Mouse (Mus musculus) stomach, postnatal 0 days (tissue): ENCODE results near the gene Ralgapa2. TPM values are rescaled to one million over a fixed set of nuclear protein-coding genes. Genes with fewer than 3 reads are reported as not detected.
A peak's percentile ranks its signal among the peaks of the same experiment; 100 is the strongest.
"Not testable (repeated sequence)": the region's sequence is repeated elsewhere in the genome, so short reads cannot be mapped to it uniquely, and the experiment has no call there.

Experiments used
- ATAC-seq: fragments of 200-750 bp; cut with Nextera tagmentation; 2 replicates; pipeline ENCODE4 v1.8.0; 2017; ENCODE audit not compliant: low FRiP score, low TSS enrichment
- DNase-seq: peaks from one replicate; pipeline ENCODE4 v3.0.0-alpha.2; 2016; ENCODE audit warnings: low spot score
- H3K27ac ChIP-seq: fragments of 300-500 bp; sonication (generic); replicated peaks from 2 replicates; pipeline ENCODE4 v1.5.1; 2014; ENCODE audit warnings: mild to moderate bottlenecking, control low read depth
- H3K27me3 ChIP-seq: fragments of 300-500 bp; sonication (generic); 2 replicates; pipeline ENCODE4 v1.6.1; 2014; ENCODE audit warnings: low read length; ENCODE audit not compliant: control insufficient read depth, insufficient read depth
- H3K36me3 ChIP-seq: fragments of 300-500 bp; sonication (generic); 2 replicates; pipeline ENCODE4 v1.6.1; 2014; ENCODE audit warnings: low read length, mixed read lengths; ENCODE audit not compliant: control insufficient read depth, insufficient read depth
- H3K4me1 ChIP-seq: fragments of 300-500 bp; sonication (generic); replicated peaks from 2 replicates; pipeline ENCODE4 v1.6.1; 2014; ENCODE audit warnings: antibody characterized with exemption; ENCODE audit not compliant: control insufficient read depth, insufficient read depth
- H3K4me2 ChIP-seq: fragments of 300-500 bp; sonication (generic); replicated peaks from 2 replicates; pipeline ENCODE4 v1.6.1; 2014; ENCODE audit warnings: low read depth, mild to moderate bottlenecking, control low read depth, moderate library complexity
- H3K4me3 ChIP-seq: fragments of 300-500 bp; sonication (generic); 2 replicates; pipeline ENCODE4 v1.5.1; 2014; ENCODE audit warnings: low read depth, low read length, control low read depth
- H3K9ac ChIP-seq: fragments of 300-500 bp; sonication (generic); 2 replicates; pipeline ENCODE4 v1.6.1; 2014; ENCODE audit warnings: mild to moderate bottlenecking, low read length, control low read depth, mixed read lengths
- H3K9me3 ChIP-seq: fragments of 300-500 bp; sonication (generic); 2 replicates; pipeline ENCODE4 v1.6.1; 2016; ENCODE audit warnings: low read length; ENCODE audit not compliant: control insufficient read depth
- CTCF ChIP-seq: IDR thresholded peaks from 2 replicates; pipeline ENCODE4 v1.5.1; 2016; ENCODE audit warnings: antibody characterized with exemption, low read depth, mild to moderate bottlenecking, moderate library complexity
- EP300 ChIP-seq: optimal IDR thresholded peaks from 2 replicates; pipeline ENCODE3; 2016; ENCODE audit warnings: antibody characterized with exemption
- WGBS: fragments of 180-500 bp; shearing (Covaris S2); extraction: QIAGEN DNeasy Blood & Tissue Kit; methylation state at CpG from one replicate; pipeline ENCODE4 v1.1.7; 2014; 5-methylcytosine and 5-hydroxymethylcytosine counted together
- polyA plus RNA-seq: library from polyadenylated mRNA; unstranded; fragments of >200 nt; fragmentation: Nextera tagmentation; extraction: Ambion mirVana; gene quantifications from 2 replicates; pipeline ENCODE4 v1.2.1, GENCODE M21; 2015

The Ralgapa2 gene
- polyA plus RNA-seq, 1 experiment from 2014 or later = 3.1 TPM

DNA sequence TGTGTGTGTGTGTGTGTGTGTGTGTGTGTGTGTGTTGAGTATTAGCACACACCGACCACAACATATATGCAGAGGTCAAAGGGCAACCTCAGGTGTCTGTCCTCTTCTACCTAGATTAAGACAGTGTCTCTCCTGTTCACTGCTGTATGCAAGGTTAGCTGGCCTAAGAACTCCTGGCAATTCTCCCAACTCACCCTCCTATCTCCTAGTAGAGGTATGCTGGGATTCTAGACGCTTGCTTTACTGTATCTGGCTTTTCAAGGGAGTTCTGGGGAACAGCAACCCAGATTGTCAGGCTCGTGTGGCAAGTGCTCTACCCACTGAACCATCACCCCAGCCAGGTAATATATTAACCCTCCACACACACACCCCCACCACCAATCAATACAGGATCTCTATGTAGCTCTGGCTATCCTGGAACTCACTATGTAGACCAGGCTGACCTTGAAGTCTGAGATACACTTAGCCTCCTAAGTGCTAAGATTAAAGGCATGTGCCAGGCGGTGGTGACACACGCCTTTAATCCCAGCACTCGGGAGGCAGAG, 35.6 kb downstream of the Ralgapa2 start:
- 85% methylated on average over 6 of the region's 6 CpGs for WGBS
- H3K27me3 ChIP-seq = no peaks in the 10 kb centered on the region
- TF ChIP-seq EP300 (no peak), CTCF (no peak)
- H3K9ac ChIP-seq = no peak overlapping the region
- no peaks in the 10 kb centered on the region for H3K9me3 ChIP-seq
- DNase-seq = no peak
- ATAC-seq = no peak
- no peaks in the 10 kb centered on the region for H3K4me1 ChIP-seq
- no peak overlapping the region for H3K4me3 ChIP-seq
- no peak overlapping the region for H3K27ac ChIP-seq
- H3K4me2 ChIP-seq = no peak overlapping the region
- H3K36me3 ChIP-seq = no peaks in the 10 kb centered on the region

DNA sequence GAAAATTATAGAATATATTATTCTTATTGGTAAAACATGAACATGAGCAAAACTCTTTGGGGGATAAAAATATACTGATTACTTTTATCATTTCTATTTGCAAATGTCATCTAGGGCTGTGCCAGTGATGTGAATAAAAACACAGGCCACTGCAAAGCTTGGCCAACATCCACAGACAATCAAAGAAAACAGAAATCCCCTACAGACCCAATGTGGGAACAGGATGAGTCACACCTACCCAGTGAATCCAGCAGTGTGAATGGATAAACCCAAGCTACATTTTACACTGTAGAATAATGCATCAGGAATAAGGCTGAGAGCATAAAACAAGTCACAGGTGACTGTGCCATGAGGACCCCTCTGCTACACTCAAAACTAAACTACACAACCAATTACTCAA, 36.1 kb downstream of the Ralgapa2 start:
- ATAC-seq = no peak
- H3K27ac ChIP-seq = no peak overlapping the region
- no peaks in the 10 kb centered on the region for H3K9me3 ChIP-seq
- no peak for DNase-seq
- no peak overlapping the region for H3K4me3 ChIP-seq
- no peak overlapping the region for H3K4me2 ChIP-seq
- no peaks in the 10 kb centered on the region for H3K4me1 ChIP-seq
- no peak overlapping the region for H3K9ac ChIP-seq
- H3K36me3 ChIP-seq = no peaks in the 10 kb centered on the region
- TF ChIP-seq EP300 = no peak
- TF ChIP-seq CTCF = no peak
- H3K27me3 ChIP-seq = no peaks in the 10 kb centered on the region

- TF ChIP-seq EP300 = no peak
- no peak for TF ChIP-seq CTCF
- H3K27me3 ChIP-seq = no peaks in the 10 kb centered on the region
- H3K4me2 ChIP-seq = no peak overlapping the region
- no peak overlapping the region for H3K4me3 ChIP-seq
- DNase-seq (peak; percentile 75), ATAC-seq (peak; percentile 79)
- H3K36me3 ChIP-seq = no peaks in the 10 kb centered on the region
- H3K9me3 ChIP-seq = no peaks in the 10 kb centered on the region
- 52% methylated on average over 5 of the region's 5 CpGs for WGBS
- H3K27ac ChIP-seq = no peak overlapping the region
- H3K4me1 ChIP-seq = no peaks in the 10 kb centered on the region
- no peak overlapping the region for H3K9ac ChIP-seq
Observed at GRCm38 (mm10) chr2:146470947-146471346, 41.2 kb downstream of the Ralgapa2 start.

GRCm38 (mm10) chr2:146469707-146470420, 42.3 kb downstream of the Ralgapa2 start:
- TF ChIP-seq EP300 (no peak), CTCF (peak; percentile 91)
- Histone ChIP-seq H3K36me3 (no peaks in the 10 kb centered on the region), H3K27ac (no peak overlapping the region), H3K9ac (no peak overlapping the region), H3K4me1 (no peaks in the 10 kb centered on the region), H3K4me3 (no peak overlapping the region), H3K9me3 (no peaks in the 10 kb centered on the region), H3K27me3 (no peaks in the 10 kb centered on the region), H3K4me2 (no peak overlapping the region)
- ATAC-seq (0 out of 2 replicates have a peak, but pooled peaks have one; percentile 66), DNase-seq (no peak)
- WGBS = 29% methylated on average over 12 of the region's 12 CpGs

DNA sequence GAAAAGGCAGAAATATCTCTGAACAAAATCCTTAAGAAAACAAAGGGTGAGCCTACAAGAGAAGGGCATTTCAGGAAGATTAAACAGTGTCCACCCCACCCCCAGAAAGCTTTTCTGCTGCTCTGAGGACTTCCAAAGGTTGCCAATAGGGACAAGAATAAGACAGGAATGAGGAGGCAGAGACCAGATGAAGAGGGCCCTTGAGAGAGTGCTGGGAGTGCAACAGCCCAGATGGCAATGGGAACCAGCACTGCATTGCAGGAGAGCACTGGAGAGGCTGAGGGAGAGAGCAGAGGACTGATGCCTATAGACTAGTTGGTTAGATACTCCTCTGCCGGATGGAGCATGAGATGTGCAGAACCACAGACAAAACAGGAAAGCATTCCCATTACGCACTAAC, 43.2 kb downstream of the Ralgapa2 start:
- no peaks in the 10 kb centered on the region for H3K4me1 ChIP-seq
- H3K9me3 ChIP-seq = no peaks in the 10 kb centered on the region

GRCm38 (mm10) chr2:146468016-146468415, 44.1 kb downstream of the Ralgapa2 start:
- no peak overlapping the region for H3K4me2 ChIP-seq
- no peaks in the 10 kb centered on the region for H3K27me3 ChIP-seq
- no peaks in the 10 kb centered on the region for H3K9me3 ChIP-seq
- DNase-seq = no peak
- no peak overlapping the region for H3K27ac ChIP-seq
- no peak overlapping the region for H3K9ac ChIP-seq
- ATAC-seq = no peak
- no peak overlapping the region for H3K4me3 ChIP-seq
- WGBS = 93% methylated on average over 4 of the region's 4 CpGs
- no peaks in the 10 kb centered on the region for H3K4me1 ChIP-seq
- TF ChIP-seq EP300 (no peak), CTCF (no peak)
- no peaks in the 10 kb centered on the region for H3K36me3 ChIP-seq

More for the DNA sequence above, 43.2 kb downstream of the Ralgapa2 start:
- H3K4me3 ChIP-seq = no peak overlapping the region
- H3K9ac ChIP-seq = no peak overlapping the region
- TF ChIP-seq CTCF (no peak), EP300 (no peak)
- H3K36me3 ChIP-seq = no peaks in the 10 kb centered on the region
- ATAC-seq (no peak), DNase-seq (no peak)
- H3K27ac ChIP-seq = no peak overlapping the region
- H3K4me2 ChIP-seq = no peak overlapping the region
- H3K27me3 ChIP-seq = no peaks in the 10 kb centered on the region
- WGBS = 95% methylated on average over 2 of the region's 2 CpGs

DNA sequence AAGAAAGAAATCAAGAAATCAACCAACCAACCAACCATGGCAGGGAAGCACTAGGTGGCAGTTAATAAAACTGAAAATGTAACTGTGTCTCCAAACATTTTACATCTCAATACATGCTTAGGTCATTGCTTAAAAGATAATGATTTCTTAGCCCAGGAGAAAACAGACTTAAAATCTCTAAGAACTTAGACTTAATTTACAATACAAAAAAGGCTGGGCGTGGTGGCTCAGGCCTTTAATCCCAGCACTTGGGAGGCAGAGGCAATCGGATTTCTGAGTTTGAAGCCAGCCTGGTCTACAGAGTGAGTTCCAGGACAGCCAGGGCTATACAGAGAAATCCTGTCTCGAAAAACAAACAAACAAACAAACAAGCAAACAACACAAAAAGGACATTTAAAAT, 45.3 kb downstream of the Ralgapa2 start:
- WGBS = 71% methylated on average over 3 of the region's 3 CpGs
- not testable (repeated sequence) for ATAC-seq, H3K27ac ChIP-seq, H3K4me1 ChIP-seq, H3K36me3 ChIP-seq, H3K9me3 ChIP-seq, H3K9ac ChIP-seq, DNase-seq, H3K27me3 ChIP-seq, H3K4me3 ChIP-seq, H3K4me2 ChIP-seq
